Comparison of ENCODE assay signal across 8 mouse cellular contexts in the genomic region with DNA sequence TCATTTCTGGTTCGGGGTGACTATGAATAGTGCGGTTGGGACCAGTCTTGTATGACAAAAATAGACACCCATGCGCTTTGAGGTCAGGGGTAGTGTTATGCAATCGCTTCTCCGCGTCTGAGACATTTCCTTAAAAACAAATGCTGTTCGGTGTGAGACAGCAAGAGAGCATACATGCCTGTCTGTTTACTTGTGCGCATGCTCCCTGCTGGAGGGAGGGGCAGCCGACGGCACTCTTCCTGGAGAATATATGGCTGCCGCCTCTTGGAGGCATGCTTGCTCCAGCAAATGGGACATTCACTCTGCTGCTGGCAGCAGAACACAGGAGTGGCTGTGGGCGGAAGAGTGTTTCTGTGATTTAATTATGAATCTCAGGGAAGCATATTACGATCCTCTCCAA.
DNase-seq lines count a peak whose midpoint lies in the region; ATAC-seq and TF ChIP-seq lines count a peak whose summit lies in the region.

No protein-coding gene starts in this region.

- H3K27ac ChIP-seq in heart, postnatal 0 days (ENCODE audit: low read depth): no peak overlapping the region
- H3K27ac ChIP-seq in lung, embryonic 14.5 days (ENCODE audit: low read depth): peak overlapping the region; percentile 51; the same call in 1 of the 2 replicates

- H3K36me3 ChIP-seq in heart, postnatal 0 days (replicated peaks; ENCODE audit: control insufficient read depth, insufficient read depth, low read length): no peaks in the 10 kb centered on the region
- H3K36me3 ChIP-seq in lung, embryonic 14.5 days (ENCODE audit: insufficient read depth): no peaks in the 10 kb centered on the region

- H3K4me2 ChIP-seq in heart, postnatal 0 days (ENCODE audit: low read depth, low read length): peak overlapping the region; percentile 53
- peak overlapping the region; percentile 57 for H3K4me2 ChIP-seq in lung, embryonic 14.5 days

- peak; percentile 37 for TF ChIP-seq CTCF in heart, postnatal 0 days (IDR thresholded peaks at IDR 0.05; ENCODE audit: low read depth)
- peak; percentile 61 for TF ChIP-seq CTCF in lung, embryonic 14.5 days (IDR thresholded peaks at IDR 0.05; ENCODE audit: low read depth)

- H3K27me3 ChIP-seq in heart, postnatal 0 days (ENCODE audit: control insufficient read depth, insufficient read depth, low read length): no peaks in the 10 kb centered on the region
- H3K27me3 ChIP-seq in lung, embryonic 14.5 days (ENCODE audit: insufficient read depth, low read length): no peaks in the 10 kb centered on the region

- 31% methylated on average over 13 of the region's 13 CpGs for WGBS in heart, postnatal 0 days
- WGBS in lung, embryonic 14.5 days: 29% methylated on average over 13 of the region's 13 CpGs

- no peak for TF ChIP-seq EP300 in heart, postnatal 0 days (IDR thresholded peaks at IDR 0.05; ENCODE audit: low read depth)

- H3K4me1 ChIP-seq in heart, postnatal 0 days (ENCODE audit: control insufficient read depth, insufficient read depth): no peaks in the 10 kb centered on the region
- peaks cover 5% of the 10 kb centered on the region for H3K4me1 ChIP-seq in lung, embryonic 14.5 days (ENCODE audit: insufficient read depth)

- peak overlapping the region; percentile 26 for H3K4me3 ChIP-seq in heart, postnatal 0 days (ENCODE audit: low read depth, low read length)
- H3K4me3 ChIP-seq in lung, embryonic 14.5 days (ENCODE audit: low read depth, low read length): peak overlapping the region; percentile 22

- DNase-seq in urinary bladder, adult 18-20 months (ENCODE audit: low spot score in 2 of 2): peak; percentile 54 to 72
- no peak for DNase-seq in urinary bladder, postnatal 10 days (ENCODE audit: low spot score)
- DNase-seq in fat pad, adult 2 months (ENCODE audit: extremely low read depth, low read depth, low spot score): peak; percentile 28
- peak; percentile 67 for DNase-seq in heart, postnatal 0 days (ENCODE audit: low spot score)
- DNase-seq in layer of hippocampus, adult 11-12 months (ENCODE audit: low spot score): peak; percentile 86
- DNase-seq in lung, embryonic 14.5 days: peak; percentile 92
- peak; percentile 69 for DNase-seq in ovary, postnatal 36 days (ENCODE audit: low spot score)
- peak; percentile 78 for DNase-seq in thymus, postnatal 14 days

- H3K9me3 ChIP-seq in heart, postnatal 0 days (replicated peaks; ENCODE audit: control insufficient read depth, low read length): no peaks in the 10 kb centered on the region
- no peaks in the 10 kb centered on the region for H3K9me3 ChIP-seq in lung, embryonic 14.5 days (ENCODE audit: low read depth, low read length)

- peak; percentile 67 for ATAC-seq in heart, postnatal 0 days (ENCODE audit: insufficient read depth, low read depth)
- peak; percentile 92 for ATAC-seq in lung, embryonic 14.5 days (ENCODE audit: insufficient read depth)

- no peak overlapping the region for H3K9ac ChIP-seq in heart, postnatal 0 days (replicated peaks; ENCODE audit: low read depth, low read length)
- no peak overlapping the region; the same call in 1 of the 2 replicates for H3K9ac ChIP-seq in lung, embryonic 14.5 days
